Mouse (Mus musculus) MN1 (cell line): ENCODE data around the gene Rabgap1l.

Experiments used
- DNase-seq: peaks from one replicate; pipeline ENCODE4 v3.0.0-alpha.2; 2016; ENCODE audit warnings: low spot score

Rabgap1l gene

GRCm38 (mm10) chr1:160594576-160594975 is 198.4 kb downstream of the Rabgap1l start:
- DNase-seq, result no peak

GRCm38 (mm10) chr1:160594066-160594465 is 198.9 kb downstream of the Rabgap1l start:
- no peak for DNase-seq

- DNase-seq, result no peak
These were observed 204.0 kb downstream of the Rabgap1l start for GRCm38 (mm10) chr1:160588911-160589590.

- DNase-seq, result no peak
These were observed 213.4 kb downstream of the Rabgap1l start for GRCm38 (mm10) chr1:160579309-160580233.

- no peak for DNase-seq
These were observed 216.9 kb downstream of the Rabgap1l start for GRCm38 (mm10) chr1:160576124-160576523.

GRCm38 (mm10) chr1:160574039-160574438 is 219.0 kb downstream of the Rabgap1l start:
- DNase-seq, result no peak

GRCm38 (mm10) chr1:160566458-160566857 is 226.6 kb downstream of the Rabgap1l start:
- no peak for DNase-seq

- no peak for DNase-seq
These were observed 231.6 kb downstream of the Rabgap1l start for GRCm38 (mm10) chr1:160561381-160561780.

- DNase-seq, result no peak
These were observed 242.4 kb downstream of the Rabgap1l start for GRCm38 (mm10) chr1:160550636-160551035.

- peak; percentile 24 for DNase-seq
These were observed 244.8 kb downstream of the Rabgap1l start for GRCm38 (mm10) chr1:160547934-160548876.

- no peak for DNase-seq
These were observed 257.4 kb downstream of the Rabgap1l start for GRCm38 (mm10) chr1:160535649-160536048.

GRCm38 (mm10) chr1:160534571-160535335 is 258.3 kb downstream of the Rabgap1l start:
- no peak for DNase-seq

GRCm38 (mm10) chr1:160533209-160533820 is 259.7 kb downstream of the Rabgap1l start:
- no peak for DNase-seq

GRCm38 (mm10) chr1:160531402-160531801 is 261.6 kb downstream of the Rabgap1l start:
- peak; percentile 94 for DNase-seq

GRCm38 (mm10) chr1:160521918-160522317 is 271.1 kb downstream of the Rabgap1l start:
- DNase-seq, result no peak

- DNase-seq, result no peak
These were observed 272.3 kb downstream of the Rabgap1l start for GRCm38 (mm10) chr1:160520665-160521064.

- no peak for DNase-seq
These were observed 273.0 kb downstream of the Rabgap1l start for GRCm38 (mm10) chr1:160519896-160520465.

GRCm38 (mm10) chr1:160518552-160518951 is 274.5 kb downstream of the Rabgap1l start:
- no peak for DNase-seq

- no peak for DNase-seq
These were observed 285.2 kb downstream of the Rabgap1l start for GRCm38 (mm10) chr1:160507766-160508165.

GRCm38 (mm10) chr1:160496906-160497577 is 296.0 kb downstream of the Rabgap1l start:
- no peak for DNase-seq
